Mouse (Mus musculus) urinary bladder, adult 18-20 months (tissue): ENCODE results near the gene Vmn2r26.
"Not testable (repeated sequence)": the region's sequence is repeated elsewhere in the genome, so short reads cannot be mapped to it uniquely, and the experiment has no call there.

Experiments used
- DNase-seq, 2 experiments: peaks; one replicate each; pipeline ENCODE4 v3.0.0; 2022; ENCODE audit warnings: low spot score in 2 of 2, mixed read lengths in 2 of 2

Gene Vmn2r26

GRCm38 (mm10) chr6:124024268-124024667 is at the start of gene Vmn2r26:
Vmn2r26 (plus strand) TSS chr6:124024568.
- DNase-seq: not testable (repeated sequence)

- no peak for DNase-seq
Measured at GRCm38 (mm10) chr6:124020841-124021240, 3.5 kb upstream of the Vmn2r26 start.

- DNase-seq: no peak
Measured at GRCm38 (mm10) chr6:124048388-124048787, 24.0 kb downstream of the Vmn2r26 start.

DNA sequence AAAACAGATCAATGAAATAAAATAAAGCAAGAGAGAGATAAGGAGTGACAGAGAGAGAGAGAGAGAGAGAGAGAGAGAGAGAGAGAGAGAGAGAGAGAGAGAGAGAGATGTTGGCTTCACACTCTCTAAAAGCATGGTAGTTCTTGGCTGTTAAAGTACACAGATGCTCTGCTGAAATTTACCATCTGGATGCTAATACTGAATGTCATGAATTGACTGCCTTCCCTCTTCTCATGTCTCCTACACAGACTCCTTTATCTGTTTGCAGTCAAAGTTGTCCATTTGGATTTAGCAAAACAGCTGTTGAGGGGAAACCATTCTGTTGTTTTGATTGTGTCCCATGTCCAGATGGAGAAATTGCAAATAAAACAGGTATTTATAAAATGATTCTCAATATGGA is 29.2 kb downstream of the Vmn2r26 start:
- DNase-seq: not testable (repeated sequence)

DNA sequence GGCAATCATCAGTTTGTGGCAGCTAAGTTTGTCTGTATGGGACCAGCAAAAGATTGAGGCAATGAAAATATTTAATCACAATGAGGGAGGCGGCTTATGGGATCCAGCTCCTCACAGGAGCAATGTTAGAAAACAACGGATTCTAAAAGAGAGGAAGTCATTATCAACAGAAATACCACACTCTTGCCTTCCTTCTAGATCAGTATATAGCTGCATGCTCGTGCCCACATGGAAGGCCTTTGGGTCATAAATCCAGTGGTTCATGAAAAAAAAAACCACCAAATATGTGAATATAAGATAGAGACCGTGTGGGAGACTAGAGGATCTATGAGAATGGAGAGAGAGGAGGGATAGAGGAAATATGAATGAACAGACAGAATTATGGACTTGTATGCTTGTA is 78.0 kb downstream of the Vmn2r26 start:
- no peak for DNase-seq
